20 mouse cellular contexts compared by ENCODE assay signal in genomic region chr6:35746034-35746433, GRCm38 (mm10).
"Had no signal": no experiment of that assay in that cellular context is flagged by ENCODE, and none has a peak within 500 bp of the region (broad histone marks: within the 10 kb centered on the region; RNA-seq: fewer than 3 reads in every experiment).

No protein-coding gene starts in this region.

- H3K4me3 ChIP-seq: limb, embryonic 10.5 days; limb, embryonic 13.5 days; liver, embryonic 12.5 days; liver, embryonic 15.5 days; midbrain, embryonic 10.5 days; midbrain, embryonic 13.5 days; myocyte; neural tube, embryonic 13.5 days had no signal

- H3K27ac ChIP-seq: limb, embryonic 10.5 days; limb, embryonic 13.5 days; liver, embryonic 12.5 days; liver, embryonic 15.5 days; midbrain, embryonic 10.5 days; midbrain, embryonic 13.5 days; neural tube, embryonic 13.5 days had no signal

- H3K4me2 ChIP-seq: limb, embryonic 13.5 days; liver, embryonic 12.5 days; liver, embryonic 15.5 days; midbrain, embryonic 13.5 days; neural tube, embryonic 13.5 days had no signal

- H3K9ac ChIP-seq: limb, embryonic 13.5 days; liver, embryonic 12.5 days; liver, embryonic 15.5 days; midbrain, embryonic 13.5 days; neural tube, embryonic 13.5 days had no signal

- DNase-seq: kidney, adult 18-20 months; kidney, adult 9 months; kidney, postnatal 10 days; kidney, postnatal 36 days; lung, adult 2 months; lung, postnatal 14 days; lung, postnatal 4 days; retina, postnatal 1 day; right cerebral cortex, postnatal 25 days; spleen, adult 18-20 months; thymus, postnatal 25 days had no signal

- H3K9me3 ChIP-seq: limb, embryonic 10.5 days; limb, embryonic 13.5 days; liver, embryonic 12.5 days; liver, embryonic 15.5 days; midbrain, embryonic 10.5 days; midbrain, embryonic 13.5 days; neural tube, embryonic 13.5 days had no signal

- H3K4me1 ChIP-seq: limb, embryonic 10.5 days; limb, embryonic 13.5 days; liver, embryonic 12.5 days; liver, embryonic 15.5 days; midbrain, embryonic 10.5 days; midbrain, embryonic 13.5 days; neural tube, embryonic 13.5 days had no signal

- ATAC-seq: liver, embryonic 12.5 days; midbrain, embryonic 13.5 days; midbrain, embryonic 16.5 days had no signal

- H3K27me3 ChIP-seq: limb, embryonic 13.5 days; liver, embryonic 12.5 days; liver, embryonic 15.5 days; midbrain, embryonic 13.5 days; neural tube, embryonic 13.5 days had no signal

- H3K36me3 ChIP-seq: limb, embryonic 10.5 days; limb, embryonic 13.5 days; liver, embryonic 12.5 days; liver, embryonic 15.5 days; midbrain, embryonic 10.5 days; midbrain, embryonic 13.5 days; neural tube, embryonic 13.5 days had no signal
